Mouse (Mus musculus) right cerebral cortex, postnatal 4 days (tissue): Measurements from ENCODE around the gene Gpr153.

Source experiments
- DNase-seq: peaks from one replicate; pipeline ENCODE4 v3.0.0-alpha.2; 2022

Gpr153 gene

GRCm38 (mm10) chr4:152264867-152265568 is 9.0 kb upstream of the Gpr153 start:
- no peak for DNase-seq

GRCm38 (mm10) chr4:152265791-152266190 is 8.2 kb upstream of the Gpr153 start:
- no peak for DNase-seq

- peak; percentile 51 for DNase-seq
Observed at GRCm38 (mm10) chr4:152266236-152266895, 7.7 kb upstream of the Gpr153 start.

- no peak for DNase-seq
Observed at GRCm38 (mm10) chr4:152267748-152268369, 6.2 kb upstream of the Gpr153 start.

- no peak for DNase-seq
Observed at GRCm38 (mm10) chr4:152269967-152270366, 4.1 kb upstream of the Gpr153 start.

GRCm38 (mm10) chr4:152270599-152270998 is 3.4 kb upstream of the Gpr153 start:
- no peak for DNase-seq

- DNase-seq = no peak
Observed at GRCm38 (mm10) chr4:152271334-152271733, 2.7 kb upstream of the Gpr153 start.

GRCm38 (mm10) chr4:152272006-152272405 is 2.0 kb upstream of the Gpr153 start:
- DNase-seq = no peak

- no peak for DNase-seq
Observed at GRCm38 (mm10) chr4:152272449-152273049, 1.5 kb upstream of the Gpr153 start.

- DNase-seq = no peak
Observed at GRCm38 (mm10) chr4:152273191-152273590, 841 bp upstream of the Gpr153 start.

GRCm38 (mm10) chr4:152274681-152275131 is 674 bp downstream of the Gpr153 start:
- DNase-seq = no peak

GRCm38 (mm10) chr4:152276389-152277347 is 2.6 kb downstream of the Gpr153 start:
- DNase-seq = no peak

- no peak for DNase-seq
Observed at GRCm38 (mm10) chr4:152277916-152278315, 3.9 kb downstream of the Gpr153 start.

- no peak for DNase-seq
Observed at GRCm38 (mm10) chr4:152278986-152279385, 5.0 kb downstream of the Gpr153 start.

- DNase-seq = no peak
Observed at GRCm38 (mm10) chr4:152281601-152282000, 7.6 kb downstream of the Gpr153 start.

- DNase-seq = no peak
Observed at GRCm38 (mm10) chr4:152282721-152283120, 8.7 kb downstream of the Gpr153 start.

GRCm38 (mm10) chr4:152283186-152283950 is 9.3 kb downstream of the Gpr153 start:
- peak; percentile 89 for DNase-seq

GRCm38 (mm10) chr4:152285505-152285904 is 11.5 kb downstream of the Gpr153 start:
- DNase-seq = peak; percentile 33

GRCm38 (mm10) chr4:152286183-152286582 is 12.2 kb downstream of the Gpr153 start:
- DNase-seq = peak; percentile 40

- peak; percentile 49 for DNase-seq
Observed at GRCm38 (mm10) chr4:152286887-152287286, 12.9 kb downstream of the Gpr153 start.

- DNase-seq = no peak
Observed at GRCm38 (mm10) chr4:152287317-152288120, 13.5 kb downstream of the Gpr153 start.
